Mouse (Mus musculus): Measurements from ENCODE around the gene Krcc1. TPM values are rescaled to one million over a fixed set of nuclear protein-coding genes. Genes with fewer than 3 reads are reported as not detected.
"Not testable (repeated sequence)": the region's sequence is repeated elsewhere in the genome, so short reads cannot be mapped to it uniquely, and the experiment has no call there.

Krcc1 gene
- total RNA-seq, 2 experiments from 2014 or later = 55.9 to 61.1 TPM

GRCm38 (mm10) chr6:71262142-71262833 is 9.2 kb upstream of the Krcc1 start:
- peak; percentile 68 for DNase-seq

- DNase-seq = not testable (repeated sequence)
These were observed 3.9 kb upstream of the Krcc1 start for GRCm38 (mm10) chr6:71267603-71268002.

GRCm38 (mm10) chr6:71268929-71269685 is 2.4 kb upstream of the Krcc1 start:
- DNase-seq = peak; percentile 51

GRCm38 (mm10) chr6:71269686-71270050 is 1.8 kb upstream of the Krcc1 start:
- not testable (repeated sequence) for DNase-seq

- DNase-seq = peak; percentile 59
These were observed 998 bp upstream of the Krcc1 start for GRCm38 (mm10) chr6:71270301-71271056.

- DNase-seq = no peak
These were observed 454 bp upstream of the Krcc1 start for GRCm38 (mm10) chr6:71271057-71271388.

GRCm38 (mm10) chr6:71272316-71272741 is 852 bp downstream of the Krcc1 start:
- no peak for DNase-seq

GRCm38 (mm10) chr6:71273715-71274114 is 2.2 kb downstream of the Krcc1 start:
- DNase-seq = no peak

GRCm38 (mm10) chr6:71274621-71275020 is 3.1 kb downstream of the Krcc1 start:
- DNase-seq = no peak

GRCm38 (mm10) chr6:71279418-71279817 is 7.9 kb downstream of the Krcc1 start:
- no peak for DNase-seq

GRCm38 (mm10) chr6:71293509-71293908 is 22.0 kb downstream of the Krcc1 start:
- no peak for DNase-seq

- DNase-seq = no peak
These were observed 23.8 kb downstream of the Krcc1 start for GRCm38 (mm10) chr6:71295303-71295702.

GRCm38 (mm10) chr6:71298051-71298450 is 26.6 kb downstream of the Krcc1 start:
- no peak for DNase-seq

- DNase-seq = peak; percentile 11
These were observed 27.3 kb downstream of the Krcc1 start for GRCm38 (mm10) chr6:71298751-71299150.

- no peak for DNase-seq
These were observed 30.7 kb downstream of the Krcc1 start for GRCm38 (mm10) chr6:71302097-71302731.

- DNase-seq = no peak
These were observed 36.0 kb downstream of the Krcc1 start for GRCm38 (mm10) chr6:71307486-71307885.

GRCm38 (mm10) chr6:71321826-71322283 is 50.4 kb downstream of the Krcc1 start, which contains the start of gene Smyd1:
Gene Smyd1, minus strand, starts transcription at chr6:71322233.
- no peak for DNase-seq

- no peak for DNase-seq
These were observed 51.0 kb downstream of the Krcc1 start, which contains the start of gene Cd8b1 for GRCm38 (mm10) chr6:71322491-71322921. Gene Cd8b1, plus strand, starts transcription at chr6:71322788.

GRCm38 (mm10) chr6:71324816-71325215 is 53.3 kb downstream of the Krcc1 start:
- DNase-seq = no peak

- no peak for DNase-seq
These were observed 58.4 kb downstream of the Krcc1 start for GRCm38 (mm10) chr6:71329881-71330280.

- DNase-seq = no peak
These were observed 59.0 kb downstream of the Krcc1 start for GRCm38 (mm10) chr6:71330486-71330885.

GRCm38 (mm10) chr6:71331491-71331890 is 60.0 kb downstream of the Krcc1 start:
- DNase-seq = not testable (repeated sequence)
